Mouse (Mus musculus): ENCODE results near the gene Tatdn2. TPM values are rescaled to one million over a fixed set of nuclear protein-coding genes. Genes with fewer than 3 reads are reported as not detected.
A peak's percentile ranks its signal among the peaks of the same experiment; 100 is the strongest.

Gene Tatdn2
- polyA plus RNA-seq, 1 experiment from 2014 or later, result 1.4 TPM

- 79% methylated on average over 6 of the region's 6 CpGs for WGBS
- Histone ChIP-seq H3K4me1 (replicated peaks; ENCODE audit: control insufficient read depth, insufficient read depth, low read length) (peaks cover 3% of the 10 kb centered on the region; the same call in 1 of the 2 replicates), H3K27ac (ENCODE audit: low read depth) (no peak overlapping the region), H3K27me3 (replicated peaks; ENCODE audit: control insufficient read depth, insufficient read depth, low read length) (no peaks in the 10 kb centered on the region), H3K4me2 (ENCODE audit: low read length) (no peak overlapping the region), H3K4me3 (ENCODE audit: low read depth, low read length) (no peak overlapping the region), H3K9ac (ENCODE audit: low read length) (no peak overlapping the region), H3K9me3 (ENCODE audit: control insufficient read depth, low read length) (no peaks in the 10 kb centered on the region), H3K36me3 (ENCODE audit: control insufficient read depth, insufficient read depth, low read length) (no peaks in the 10 kb centered on the region)
- DNase-seq (ENCODE audit: low spot score) (no peak), ATAC-seq (replicated peaks; ENCODE audit: low FRiP score, low TSS enrichment, low read depth) (no peak)
These were observed 40.0 kb upstream of the Tatdn2 start for GRCm38 (mm10) chr6:113656847-113657246.

- WGBS, result 52% methylated on average over 3 of the region's 3 CpGs
- Histone ChIP-seq H3K4me2 (ENCODE audit: low read length) (no peak overlapping the region), H3K9ac (ENCODE audit: low read length) (no peak overlapping the region), H3K9me3 (ENCODE audit: control insufficient read depth, low read length) (no peaks in the 10 kb centered on the region), H3K36me3 (ENCODE audit: control insufficient read depth, insufficient read depth, low read length) (no peaks in the 10 kb centered on the region), H3K4me1 (replicated peaks; ENCODE audit: control insufficient read depth, insufficient read depth, low read length) (peaks cover 3% of the 10 kb centered on the region; the same call in 1 of the 2 replicates), H3K27ac (ENCODE audit: low read depth) (no peak overlapping the region), H3K4me3 (ENCODE audit: low read depth, low read length) (no peak overlapping the region), H3K27me3 (replicated peaks; ENCODE audit: control insufficient read depth, insufficient read depth, low read length) (no peaks in the 10 kb centered on the region)
- DNase-seq (ENCODE audit: low spot score) (no peak), ATAC-seq (replicated peaks; ENCODE audit: low FRiP score, low TSS enrichment, low read depth) (no peak)
These were observed 38.6 kb upstream of the Tatdn2 start for GRCm38 (mm10) chr6:113658226-113658625.

- ATAC-seq (replicated peaks; ENCODE audit: low FRiP score, low TSS enrichment, low read depth) (no peak), DNase-seq (ENCODE audit: low spot score) (no peak)
- no peak overlapping the region for H3K4me3 ChIP-seq (ENCODE audit: low read depth, low read length)
- WGBS, result 71% methylated on average over 8 of the region's 8 CpGs
- H3K9ac ChIP-seq (ENCODE audit: low read length), result no peak overlapping the region
- peaks cover 3% of the 10 kb centered on the region; the same call in 1 of the 2 replicates for H3K4me1 ChIP-seq (replicated peaks; ENCODE audit: control insufficient read depth, insufficient read depth, low read length)
- H3K4me2 ChIP-seq (ENCODE audit: low read length), result no peak overlapping the region
- no peaks in the 10 kb centered on the region for H3K36me3 ChIP-seq (ENCODE audit: control insufficient read depth, insufficient read depth, low read length)
- H3K27ac ChIP-seq (ENCODE audit: low read depth), result no peak overlapping the region
- no peaks in the 10 kb centered on the region for H3K9me3 ChIP-seq (ENCODE audit: control insufficient read depth, low read length)
- no peaks in the 10 kb centered on the region for H3K27me3 ChIP-seq (replicated peaks; ENCODE audit: control insufficient read depth, insufficient read depth, low read length)
These were observed 37.0 kb upstream of the Tatdn2 start for GRCm38 (mm10) chr6:113659648-113660491.

GRCm38 (mm10) chr6:113660492-113661352, 36.1 kb upstream of the Tatdn2 start:
- H3K4me2 ChIP-seq (ENCODE audit: low read length), result no peak overlapping the region
- no peaks in the 10 kb centered on the region for H3K9me3 ChIP-seq (ENCODE audit: control insufficient read depth, low read length)
- no peaks in the 10 kb centered on the region for H3K27me3 ChIP-seq (replicated peaks; ENCODE audit: control insufficient read depth, insufficient read depth, low read length)
- H3K27ac ChIP-seq (ENCODE audit: low read depth), result no peak overlapping the region
- no peaks in the 10 kb centered on the region for H3K36me3 ChIP-seq (ENCODE audit: control insufficient read depth, insufficient read depth, low read length)
- no peak overlapping the region for H3K4me3 ChIP-seq (ENCODE audit: low read depth, low read length)
- WGBS, result 59% methylated on average over 14 of the region's 14 CpGs
- H3K4me1 ChIP-seq (replicated peaks; ENCODE audit: control insufficient read depth, insufficient read depth, low read length), result peaks cover 3% of the 10 kb centered on the region; the same call in 1 of the 2 replicates
- H3K9ac ChIP-seq (ENCODE audit: low read length), result no peak overlapping the region
- ATAC-seq (replicated peaks; ENCODE audit: low FRiP score, low TSS enrichment, low read depth) (no peak), DNase-seq (ENCODE audit: low spot score) (no peak)

- no peak overlapping the region for H3K4me3 ChIP-seq (ENCODE audit: low read depth, low read length)
These were observed 35.3 kb upstream of the Tatdn2 start for GRCm38 (mm10) chr6:113661353-113662241.

GRCm38 (mm10) chr6:113662964-113663700, 33.7 kb upstream of the Tatdn2 start:
- DNase-seq (ENCODE audit: low spot score), result no peak
- Histone ChIP-seq H3K4me3 (ENCODE audit: low read depth, low read length) (no peak overlapping the region), H3K27me3 (replicated peaks; ENCODE audit: control insufficient read depth, insufficient read depth, low read length) (no peaks in the 10 kb centered on the region), H3K9me3 (ENCODE audit: control insufficient read depth, low read length) (no peaks in the 10 kb centered on the region), H3K27ac (ENCODE audit: low read depth) (no peak overlapping the region), H3K9ac (ENCODE audit: low read length) (no peak overlapping the region), H3K4me2 (ENCODE audit: low read length) (no peak overlapping the region), H3K4me1 (replicated peaks; ENCODE audit: control insufficient read depth, insufficient read depth, low read length) (peaks cover 3% of the 10 kb centered on the region; the same call in 1 of the 2 replicates), H3K36me3 (ENCODE audit: control insufficient read depth, insufficient read depth, low read length) (no peaks in the 10 kb centered on the region)
- ATAC-seq (replicated peaks; ENCODE audit: low FRiP score, low TSS enrichment, low read depth), result no peak
- WGBS, result 97% methylated on average over 8 of the region's 8 CpGs

More at GRCm38 (mm10) chr6:113661353-113662241, 35.3 kb upstream of the Tatdn2 start:
- ATAC-seq (replicated peaks; ENCODE audit: low FRiP score, low TSS enrichment, low read depth), result peak; percentile 62
- DNase-seq (ENCODE audit: low spot score), result no peak
- Histone ChIP-seq H3K9me3 (ENCODE audit: control insufficient read depth, low read length) (no peaks in the 10 kb centered on the region), H3K4me1 (replicated peaks; ENCODE audit: control insufficient read depth, insufficient read depth, low read length) (peaks cover 3% of the 10 kb centered on the region; the same call in 1 of the 2 replicates), H3K4me2 (ENCODE audit: low read length) (no peak overlapping the region), H3K27me3 (replicated peaks; ENCODE audit: control insufficient read depth, insufficient read depth, low read length) (no peaks in the 10 kb centered on the region), H3K9ac (ENCODE audit: low read length) (no peak overlapping the region), H3K27ac (ENCODE audit: low read depth) (no peak overlapping the region), H3K36me3 (ENCODE audit: control insufficient read depth, insufficient read depth, low read length) (no peaks in the 10 kb centered on the region)
- WGBS, result 57% methylated on average over 12 of the region's 12 CpGs

- 90% methylated on average over 7 of the region's 7 CpGs for WGBS
- peaks cover 9% of the 10 kb centered on the region for H3K4me1 ChIP-seq (replicated peaks; ENCODE audit: control insufficient read depth, insufficient read depth, low read length)
- no peak overlapping the region for H3K4me2 ChIP-seq (ENCODE audit: low read length)
- H3K36me3 ChIP-seq (ENCODE audit: control insufficient read depth, insufficient read depth, low read length), result no peaks in the 10 kb centered on the region
- H3K9me3 ChIP-seq (ENCODE audit: control insufficient read depth, low read length), result no peaks in the 10 kb centered on the region
- no peaks in the 10 kb centered on the region for H3K27me3 ChIP-seq (replicated peaks; ENCODE audit: control insufficient read depth, insufficient read depth, low read length)
- no peak for DNase-seq (ENCODE audit: low spot score)
- H3K4me3 ChIP-seq (ENCODE audit: low read depth, low read length), result no peak overlapping the region
- no peak overlapping the region for H3K27ac ChIP-seq (ENCODE audit: low read depth)
- no peak overlapping the region for H3K9ac ChIP-seq (ENCODE audit: low read length)
- no peak for ATAC-seq (replicated peaks; ENCODE audit: low FRiP score, low TSS enrichment, low read depth)
These were observed 32.5 kb upstream of the Tatdn2 start for GRCm38 (mm10) chr6:113664305-113664704.

Measured in intestine, embryonic 14.5 days (tissue).